Mouse (Mus musculus) heart, postnatal 14 days (tissue): ENCODE results near the gene Unc45a. TPM values are rescaled to one million over a fixed set of nuclear protein-coding genes. Genes with fewer than 3 reads are reported as not detected.
A peak's percentile ranks its signal among the peaks of the same experiment; 100 is the strongest.
"Not testable (repeated sequence)": the region's sequence is repeated elsewhere in the genome, so short reads cannot be mapped to it uniquely, and the experiment has no call there.

ENCODE experiments used
- DNase-seq, 2 experiments: peaks; one replicate each; pipeline ENCODE4 v3.0.0; 2021 to 2022
- intact Hi-C: fragments of 180-260 bp; cut with DNase I; formaldehyde crosslinking; loops from one replicate; pipeline ENCODE4 v1.15.1; 2025
- total RNA-seq, 2 experiments: library from RNA; stranded (reverse); gene quantifications; 2 replicates each; pipeline ENCODE4 v1.2.3; 2021

The Unc45a gene
- total RNA-seq, 2 experiments from 2014 or later, result 17.9 to 19.2 TPM

- no peak for DNase-seq
Measured at GRCm38 (mm10) chr7:80336932-80337331, 3.9 kb downstream of the Unc45a start.

GRCm38 (mm10) chr7:80334848-80335247 is 6.0 kb downstream of the Unc45a start:
- intact Hi-C loops, result no loop called here

More at GRCm38 (mm10) chr7:80336932-80337331, 3.9 kb downstream of the Unc45a start:
- intact Hi-C loops, result no loop called here

GRCm38 (mm10) chr7:80331433-80331832 is 9.4 kb downstream of the Unc45a start:
- no peak for DNase-seq
- intact Hi-C loops, result no loop called here

More at GRCm38 (mm10) chr7:80334848-80335247, 6.0 kb downstream of the Unc45a start:
- no peak for DNase-seq

- intact Hi-C loops, result no loop called here
- DNase-seq, result no peak
Measured at GRCm38 (mm10) chr7:80330278-80330677, 10.5 kb downstream of the Unc45a start.

GRCm38 (mm10) chr7:80326076-80326475 is 14.7 kb downstream of the Unc45a start:
- no peak for DNase-seq
- intact Hi-C loops, result no loop called here

GRCm38 (mm10) chr7:80325292-80325868 is 15.4 kb downstream of the Unc45a start:
- no peak for DNase-seq
- intact Hi-C loops, result loop anchor here (2.0 kb wide), 1 partner anchor 31 kb away; the partner anchor contains the start of gene Prc1

GRCm38 (mm10) chr7:80324816-80325119 is 16.0 kb downstream of the Unc45a start:
- intact Hi-C loops, result loop anchor here (2.0 kb wide), 1 partner anchor 30 kb away; the partner anchor contains the start of gene Prc1
- not testable (repeated sequence) for DNase-seq

GRCm38 (mm10) chr7:80324043-80324815 is 16.6 kb downstream of the Unc45a start, which contains the start of gene Rccd1:
TSS of gene Rccd1 (minus strand) at chr7:80324454.
- DNase-seq, result peak; percentile 93 to 95
- intact Hi-C loops, result loop anchor here (2.0 kb wide), 1 partner anchor 29 kb away; the partner anchor contains the start of gene Prc1

- intact Hi-C loops, result no loop called here
- no peak for DNase-seq
Measured at GRCm38 (mm10) chr7:80323336-80323735, 17.5 kb downstream of the Unc45a start.

- DNase-seq, result no peak
- intact Hi-C loops, result no loop called here
Measured at GRCm38 (mm10) chr7:80319846-80320496, 20.8 kb downstream of the Unc45a start.

- no peak for DNase-seq
- intact Hi-C loops, result no loop called here
Measured at GRCm38 (mm10) chr7:80318670-80319069, 22.1 kb downstream of the Unc45a start.

GRCm38 (mm10) chr7:80317439-80318115 is 23.2 kb downstream of the Unc45a start:
- intact Hi-C loops, result no loop called here
- DNase-seq, result no peak

GRCm38 (mm10) chr7:80315733-80316132 is 25.1 kb downstream of the Unc45a start:
- intact Hi-C loops, result no loop called here
- DNase-seq, result no peak

GRCm38 (mm10) chr7:80310771-80311170 is 30.0 kb downstream of the Unc45a start:
- intact Hi-C loops, result no loop called here
- DNase-seq, result no peak

GRCm38 (mm10) chr7:80307766-80308165 is 33.0 kb downstream of the Unc45a start:
- no peak for DNase-seq
- intact Hi-C loops, result no loop called here

GRCm38 (mm10) chr7:80301522-80301921 is 39.3 kb downstream of the Unc45a start:
- intact Hi-C loops, result no loop called here
- no peak for DNase-seq

GRCm38 (mm10) chr7:80299568-80299967 is 41.2 kb downstream of the Unc45a start:
- intact Hi-C loops, result no loop called here

GRCm38 (mm10) chr7:80298754-80299153 is 42.1 kb downstream of the Unc45a start:
- intact Hi-C loops, result no loop called here
- DNase-seq, result no peak

More at GRCm38 (mm10) chr7:80299568-80299967, 41.2 kb downstream of the Unc45a start:
- no peak for DNase-seq

GRCm38 (mm10) chr7:80297041-80297440 is 43.8 kb downstream of the Unc45a start:
- no peak for DNase-seq
- intact Hi-C loops, result no loop called here

GRCm38 (mm10) chr7:80296462-80296861 is 44.3 kb downstream of the Unc45a start:
- intact Hi-C loops, result no loop called here
- DNase-seq, result no peak
